Mouse (Mus musculus) lung, postnatal 14 days (tissue): ENCODE results near the gene Ung.
A peak's percentile ranks its signal among the peaks of the same experiment; 100 is the strongest.

Experiments
- DNase-seq: peaks from one replicate; pipeline ENCODE4 v3.0.0; 2021

Gene Ung

GRCm38 (mm10) chr5:114173458-114173857, 43.3 kb downstream of the Ung start:
- no peak for DNase-seq

GRCm38 (mm10) chr5:114173877-114174581, 43.8 kb downstream of the Ung start:
- DNase-seq, result no peak

- DNase-seq, result peak; percentile 59
Observed at GRCm38 (mm10) chr5:114174639-114175038, 44.5 kb downstream of the Ung start.

GRCm38 (mm10) chr5:114175596-114176171, 45.5 kb downstream of the Ung start:
- peak; percentile 96 for DNase-seq

GRCm38 (mm10) chr5:114176548-114177400, 46.6 kb downstream of the Ung start:
- DNase-seq, result no peak

GRCm38 (mm10) chr5:114177966-114178719, 48.0 kb downstream of the Ung start:
- no peak for DNase-seq

- DNase-seq, result peak; percentile 51
Observed at GRCm38 (mm10) chr5:114179541-114179940, 49.4 kb downstream of the Ung start.

GRCm38 (mm10) chr5:114183493-114183892, 53.3 kb downstream of the Ung start:
- DNase-seq, result no peak

GRCm38 (mm10) chr5:114187108-114187507, 56.9 kb downstream of the Ung start:
- no peak for DNase-seq
